Mouse (Mus musculus): ENCODE measurements at regions not wholly inside any gene's neighbourhood (a gene's known extent, or its start where the extent isn't known, plus 50 kb on each side); places are given as distances from the start of the nearest gene placed in this dataset.

GRCm38 (mm10) chr3:54027365-54027764 lies 128.5 kb upstream of the Trpc4 start:
- Histone ChIP-seq H3K9me3 (ENCODE audit: low read length) (no peaks in the 10 kb centered on the region), H3K27me3 (ENCODE audit: insufficient read depth, low read length) (no peaks in the 10 kb centered on the region), H3K4me3 (ENCODE audit: low read depth, low read length) (no peak overlapping the region), H3K4me1 (ENCODE audit: insufficient read depth) (no peaks in the 10 kb centered on the region), H3K4me2 (ENCODE audit: low read depth) (no peak overlapping the region), H3K27ac (ENCODE audit: low read depth, low read length) (no peak overlapping the region), H3K36me3 (ENCODE audit: insufficient read depth) (no peaks in the 10 kb centered on the region), H3K9ac (no peak overlapping the region)
- 81% methylated on average over 4 of the region's 4 CpGs for WGBS
- TF ChIP-seq CTCF (IDR thresholded peaks at IDR 0.05; ENCODE audit: low read depth) = no peak
- DNase-seq = no peak
- ATAC-seq = no peak

GRCm38 (mm10) chr3:54020196-54020595 lies 135.6 kb upstream of the Trpc4 start:
- Histone ChIP-seq H3K4me3 (ENCODE audit: low read depth, low read length) (no peak overlapping the region), H3K9me3 (ENCODE audit: low read length) (no peaks in the 10 kb centered on the region), H3K27me3 (ENCODE audit: insufficient read depth, low read length) (no peaks in the 10 kb centered on the region), H3K27ac (ENCODE audit: low read depth, low read length) (no peak overlapping the region), H3K4me1 (ENCODE audit: insufficient read depth) (peaks cover 5% of the 10 kb centered on the region; the same call in 1 of the 2 replicates), H3K9ac (no peak overlapping the region), H3K36me3 (ENCODE audit: insufficient read depth) (no peaks in the 10 kb centered on the region), H3K4me2 (ENCODE audit: low read depth) (no peak overlapping the region)
- TF ChIP-seq CTCF (IDR thresholded peaks at IDR 0.05; ENCODE audit: low read depth) = no peak
- no peak for ATAC-seq
- no peak for DNase-seq
- WGBS = 27% methylated on average over 4 of the region's 4 CpGs

- H3K9me3 ChIP-seq (ENCODE audit: low read length) = no peaks in the 10 kb centered on the region
- no peak for TF ChIP-seq CTCF (IDR thresholded peaks at IDR 0.05; ENCODE audit: low read depth)
- peak; percentile 54; the same call in 1 of the 2 replicates for ATAC-seq
- H3K4me2 ChIP-seq (ENCODE audit: low read depth) = no peak overlapping the region
- H3K9ac ChIP-seq = no peak overlapping the region
- peak; percentile 30 for DNase-seq
- no peak overlapping the region for H3K4me3 ChIP-seq (ENCODE audit: low read depth, low read length)
- H3K27ac ChIP-seq (ENCODE audit: low read depth, low read length) = peak overlapping the region; percentile 15; the same call in 1 of the 2 replicates
- H3K27me3 ChIP-seq (ENCODE audit: insufficient read depth, low read length) = no peaks in the 10 kb centered on the region
- H3K36me3 ChIP-seq (ENCODE audit: insufficient read depth) = no peaks in the 10 kb centered on the region
- peaks cover 5% of the 10 kb centered on the region; the same call in 1 of the 2 replicates for H3K4me1 ChIP-seq (ENCODE audit: insufficient read depth)
- WGBS = 15% methylated on average over 4 of the region's 4 CpGs
These were observed 137.7 kb upstream of the Trpc4 start for GRCm38 (mm10) chr3:54017943-54018649.

GRCm38 (mm10) chr3:54016877-54017276 lies 139.0 kb upstream of the Trpc4 start:
- ATAC-seq (no peak), DNase-seq (no peak)
- Histone ChIP-seq H3K4me2 (ENCODE audit: low read depth) (no peak overlapping the region), H3K4me1 (ENCODE audit: insufficient read depth) (peaks cover 5% of the 10 kb centered on the region; the same call in 1 of the 2 replicates), H3K36me3 (ENCODE audit: insufficient read depth) (no peaks in the 10 kb centered on the region), H3K4me3 (ENCODE audit: low read depth, low read length) (no peak overlapping the region), H3K27ac (ENCODE audit: low read depth, low read length) (no peak overlapping the region), H3K27me3 (ENCODE audit: insufficient read depth, low read length) (no peaks in the 10 kb centered on the region), H3K9me3 (ENCODE audit: low read length) (no peaks in the 10 kb centered on the region), H3K9ac (no peak overlapping the region)
- WGBS = 25% methylated on average over 5 of the region's 5 CpGs
- no peak for TF ChIP-seq CTCF (IDR thresholded peaks at IDR 0.05; ENCODE audit: low read depth)

GRCm38 (mm10) chr3:54011016-54011415 lies 144.8 kb upstream of the Trpc4 start:
- Histone ChIP-seq H3K4me2 (ENCODE audit: low read depth) (no peak overlapping the region), H3K27me3 (ENCODE audit: insufficient read depth, low read length) (no peaks in the 10 kb centered on the region), H3K27ac (ENCODE audit: low read depth, low read length) (no peak overlapping the region), H3K36me3 (ENCODE audit: insufficient read depth) (no peaks in the 10 kb centered on the region), H3K4me1 (ENCODE audit: insufficient read depth) (no peaks in the 10 kb centered on the region), H3K4me3 (ENCODE audit: low read depth, low read length) (no peak overlapping the region), H3K9ac (no peak overlapping the region), H3K9me3 (ENCODE audit: low read length) (no peaks in the 10 kb centered on the region)
- DNase-seq (no peak), ATAC-seq (no peak)
- TF ChIP-seq CTCF (IDR thresholded peaks at IDR 0.05; ENCODE audit: low read depth) = no peak
- 95% methylated on average over 2 of the region's 2 CpGs for WGBS

GRCm38 (mm10) chr3:53992993-53993392 lies 129.4 kb upstream of the Ufm1 start:
- 80% methylated on average over 4 of the region's 4 CpGs for WGBS

GRCm38 (mm10) chr3:53988796-53989195 lies 125.2 kb upstream of the Ufm1 start:
- peak overlapping the region; percentile 58 for H3K27ac ChIP-seq (ENCODE audit: low read depth, low read length)
- DNase-seq = peak; percentile 79
- H3K4me2 ChIP-seq (ENCODE audit: low read depth) = no peak overlapping the region
- peaks cover 4% of the 10 kb centered on the region; the same call in 1 of the 2 replicates for H3K4me1 ChIP-seq (ENCODE audit: insufficient read depth)
- WGBS = 48% methylated on average over 9 of the region's 9 CpGs
- no peak overlapping the region for H3K4me3 ChIP-seq (ENCODE audit: low read depth, low read length)
- TF ChIP-seq CTCF (IDR thresholded peaks at IDR 0.05; ENCODE audit: low read depth) = no peak
- H3K9me3 ChIP-seq (ENCODE audit: low read length) = no peaks in the 10 kb centered on the region
- H3K9ac ChIP-seq = no peak overlapping the region
- H3K27me3 ChIP-seq (ENCODE audit: insufficient read depth, low read length) = no peaks in the 10 kb centered on the region
- peak; percentile 82 for ATAC-seq
- H3K36me3 ChIP-seq (ENCODE audit: insufficient read depth) = no peaks in the 10 kb centered on the region

More at GRCm38 (mm10) chr3:53992993-53993392, 129.4 kb upstream of the Ufm1 start:
- no peak overlapping the region for H3K9ac ChIP-seq
- no peak overlapping the region for H3K4me2 ChIP-seq (ENCODE audit: low read depth)
- H3K36me3 ChIP-seq (ENCODE audit: insufficient read depth) = no peaks in the 10 kb centered on the region
- peaks cover under 1% of the 10 kb centered on the region; the same call in 1 of the 2 replicates for H3K4me1 ChIP-seq (ENCODE audit: insufficient read depth)
- no peaks in the 10 kb centered on the region for H3K9me3 ChIP-seq (ENCODE audit: low read length)
- ATAC-seq (no peak), DNase-seq (no peak)
- no peak overlapping the region for H3K4me3 ChIP-seq (ENCODE audit: low read depth, low read length)
- no peaks in the 10 kb centered on the region for H3K27me3 ChIP-seq (ENCODE audit: insufficient read depth, low read length)
- no peak overlapping the region for H3K27ac ChIP-seq (ENCODE audit: low read depth, low read length)
- TF ChIP-seq CTCF (IDR thresholded peaks at IDR 0.05; ENCODE audit: low read depth) = 0 out of 2 replicates have a peak, but pooled peaks have one; percentile 5
